Mouse (Mus musculus): ENCODE measurements around the gene Camk2b. TPM values are rescaled to one million over a fixed set of nuclear protein-coding genes. Genes with fewer than 3 reads are reported as not detected.
"Not testable (repeated sequence)": the region's sequence is repeated elsewhere in the genome, so short reads cannot be mapped to it uniquely, and the experiment has no call there.

The Camk2b gene
- polyA plus RNA-seq, 1 experiment from 2014 or later, result 0.43 TPM

GRCm38 (mm10) chr11:5948546-5949250, 117.5 kb downstream of the Camk2b start:
- Histone ChIP-seq H3K4me3 (no peak overlapping the region), H3K9me3 (replicated peaks) (no peaks in the 10 kb centered on the region), H3K27ac (no peak overlapping the region), H3K36me3 (no peaks in the 10 kb centered on the region), H3K9ac (no peak overlapping the region), H3K27me3 (replicated peaks) (peaks cover 12% of the 10 kb centered on the region; the same call in 1 of the 2 replicates), H3K4me1 (no peaks in the 10 kb centered on the region), H3K4me2 (no peak overlapping the region)
- 38% methylated on average over 10 of the region's 10 CpGs for WGBS (ENCODE audit: insufficient replicate concordance)
- no peak for ATAC-seq

- Histone ChIP-seq H3K4me1 (no peaks in the 10 kb centered on the region), H3K27me3 (replicated peaks) (peaks cover 12% of the 10 kb centered on the region; the same call in 1 of the 2 replicates), H3K9ac (no peak overlapping the region), H3K36me3 (no peaks in the 10 kb centered on the region), H3K4me3 (no peak overlapping the region), H3K9me3 (replicated peaks) (no peaks in the 10 kb centered on the region), H3K27ac (no peak overlapping the region), H3K4me2 (no peak overlapping the region)
- 37% methylated on average over 4 of the region's 4 CpGs for WGBS (ENCODE audit: insufficient replicate concordance)
- no peak for ATAC-seq
These were observed 118.4 kb downstream of the Camk2b start for GRCm38 (mm10) chr11:5947796-5948195.

DNA sequence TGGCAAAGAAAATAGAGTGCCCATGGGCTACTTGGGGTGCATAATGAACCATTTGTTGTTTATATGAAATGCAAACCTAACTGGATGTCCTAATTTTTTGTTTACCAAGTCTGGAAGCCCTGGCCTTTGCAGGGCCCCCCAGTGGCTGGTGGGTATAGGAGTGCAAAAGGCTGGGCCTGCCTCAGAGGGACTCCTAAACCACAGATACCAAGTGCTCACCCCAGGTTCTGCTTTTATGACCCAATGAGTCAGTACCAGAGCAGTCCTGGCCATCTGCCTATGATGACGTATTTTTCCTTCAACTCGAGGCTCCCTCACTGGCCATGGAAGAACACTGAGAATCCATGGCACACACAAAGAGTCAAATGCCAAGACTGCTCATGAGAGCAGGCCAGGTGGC, 121.1 kb downstream of the Camk2b start:
- peaks cover 18% of the 10 kb centered on the region; the same call in 1 of the 2 replicates for H3K27me3 ChIP-seq (replicated peaks)
- ATAC-seq, result no peak
- no peaks in the 10 kb centered on the region for H3K9me3 ChIP-seq (replicated peaks)
- no peaks in the 10 kb centered on the region for H3K4me1 ChIP-seq
- 49% methylated on average over 2 of the region's 2 CpGs for WGBS (ENCODE audit: insufficient replicate concordance)
- no peak overlapping the region for H3K9ac ChIP-seq
- no peak overlapping the region for H3K4me3 ChIP-seq
- H3K4me2 ChIP-seq, result no peak overlapping the region
- H3K27ac ChIP-seq, result no peak overlapping the region
- no peaks in the 10 kb centered on the region for H3K36me3 ChIP-seq

DNA sequence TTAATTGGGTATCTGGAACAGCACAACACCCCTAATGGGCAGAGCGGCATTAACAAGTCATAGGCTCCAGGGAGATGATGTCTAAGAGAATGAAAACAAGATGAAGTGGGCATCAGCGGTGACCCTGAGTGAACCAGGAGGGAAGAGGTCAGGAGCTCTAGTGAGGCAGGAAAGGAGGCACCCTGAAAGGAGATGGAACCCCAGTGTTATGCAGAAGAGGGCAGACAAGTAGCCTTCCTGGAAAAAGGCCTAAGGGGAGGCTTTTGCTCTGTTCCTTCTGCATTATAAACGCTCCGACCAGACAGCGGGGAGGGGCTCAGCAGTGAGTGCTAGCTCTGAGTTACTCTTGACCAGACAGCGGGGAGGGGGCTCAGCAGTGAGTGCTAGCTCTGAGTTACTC, 123.2 kb downstream of the Camk2b start:
- H3K4me1 ChIP-seq, result no peaks in the 10 kb centered on the region
- ATAC-seq, result no peak
- WGBS (ENCODE audit: insufficient replicate concordance), result 75% methylated on average over 6 of the region's 6 CpGs

DNA sequence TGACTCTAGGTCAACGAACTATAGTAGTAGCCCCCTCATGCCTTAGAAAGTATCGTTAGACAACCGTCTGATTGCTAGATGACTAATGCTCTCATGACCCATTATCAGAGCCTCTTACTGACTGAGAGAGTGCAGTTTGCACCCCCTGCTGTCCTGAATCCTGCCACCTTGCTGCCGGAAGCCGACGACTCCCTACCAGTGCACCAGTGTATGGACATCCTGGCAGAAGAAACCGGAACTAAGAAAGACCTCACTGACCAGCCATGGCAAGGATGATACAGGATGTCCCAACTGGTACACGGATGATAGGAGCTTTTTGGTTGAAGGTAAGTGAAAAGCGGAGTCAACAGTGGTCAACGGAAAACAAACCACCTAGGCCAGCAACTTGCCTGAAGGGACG, 131.6 kb downstream of the Camk2b start:
- H3K27ac ChIP-seq; H3K9ac ChIP-seq; H3K27me3 ChIP-seq (replicated peaks); ATAC-seq; H3K9me3 ChIP-seq (replicated peaks); H3K4me3 ChIP-seq; H3K4me1 ChIP-seq; H3K4me2 ChIP-seq; H3K36me3 ChIP-seq: not testable (repeated sequence)
- WGBS (ENCODE audit: insufficient replicate concordance), result 89% methylated on average over 11 of the region's 11 CpGs

More for the DNA sequence above, 123.2 kb downstream of the Camk2b start:
- Histone ChIP-seq H3K9me3 (replicated peaks) (no peaks in the 10 kb centered on the region), H3K36me3 (no peaks in the 10 kb centered on the region), H3K4me3 (no peak overlapping the region), H3K4me2 (no peak overlapping the region), H3K9ac (no peak overlapping the region), H3K27ac (no peak overlapping the region), H3K27me3 (replicated peaks) (0 out of 2 replicates have a peak, but pooled peaks cover 10% of the 10 kb centered on the region)

DNA sequence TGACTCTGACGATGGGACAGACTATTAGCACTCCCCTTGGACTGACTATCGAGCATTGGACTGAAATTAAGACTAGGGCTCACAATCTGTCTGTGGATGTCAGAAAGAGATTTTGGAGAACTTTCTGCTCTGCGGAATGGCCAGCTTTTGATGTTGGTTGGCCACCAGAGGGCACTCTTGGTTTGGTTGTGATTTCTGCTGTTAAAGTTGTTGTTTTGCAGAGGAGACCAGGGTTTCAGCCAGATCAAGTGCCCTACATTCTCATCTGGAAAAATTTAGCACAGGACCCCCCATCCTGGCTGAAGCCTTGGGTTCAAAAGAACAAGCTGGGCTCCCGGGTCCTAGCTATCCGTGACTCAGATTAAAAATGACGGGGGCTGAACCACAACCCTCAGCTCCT, 134.2 kb downstream of the Camk2b start:
- not testable (repeated sequence) for H3K27me3 ChIP-seq (replicated peaks); H3K4me1 ChIP-seq; ATAC-seq; H3K4me3 ChIP-seq; H3K4me2 ChIP-seq; H3K9ac ChIP-seq; H3K36me3 ChIP-seq; H3K27ac ChIP-seq; H3K9me3 ChIP-seq (replicated peaks)
- 70% methylated on average over 6 of the region's 6 CpGs for WGBS (ENCODE audit: insufficient replicate concordance)

- no peaks in the 10 kb centered on the region for H3K36me3 ChIP-seq
These were observed 135.6 kb downstream of the Camk2b start for GRCm38 (mm10) chr11:5930578-5930977.

GRCm38 (mm10) chr11:5926696-5927220, 139.4 kb downstream of the Camk2b start:
- Histone ChIP-seq H3K4me3 (no peak overlapping the region), H3K4me2 (no peak overlapping the region), H3K9me3 (replicated peaks) (no peaks in the 10 kb centered on the region), H3K9ac (no peak overlapping the region), H3K4me1 (no peaks in the 10 kb centered on the region), H3K27me3 (replicated peaks) (peaks cover 3% of the 10 kb centered on the region; the same call in 1 of the 2 replicates), H3K27ac (no peak overlapping the region), H3K36me3 (no peaks in the 10 kb centered on the region)
- 60% methylated on average over 3 of the region's 3 CpGs for WGBS (ENCODE audit: insufficient replicate concordance)
- no peak for ATAC-seq

More at GRCm38 (mm10) chr11:5930578-5930977, 135.6 kb downstream of the Camk2b start:
- no peaks in the 10 kb centered on the region; the same call in 1 of the 2 replicates for H3K27me3 ChIP-seq (replicated peaks)
- no peak overlapping the region for H3K27ac ChIP-seq
- no peak overlapping the region for H3K9ac ChIP-seq
- H3K4me2 ChIP-seq, result no peak overlapping the region
- H3K4me1 ChIP-seq, result no peaks in the 10 kb centered on the region
- H3K4me3 ChIP-seq, result no peak overlapping the region
- 40% methylated on average over 1 of the region's 1 CpGs for WGBS (ENCODE audit: insufficient replicate concordance)
- ATAC-seq, result no peak
- H3K9me3 ChIP-seq (replicated peaks), result no peaks in the 10 kb centered on the region

DNA sequence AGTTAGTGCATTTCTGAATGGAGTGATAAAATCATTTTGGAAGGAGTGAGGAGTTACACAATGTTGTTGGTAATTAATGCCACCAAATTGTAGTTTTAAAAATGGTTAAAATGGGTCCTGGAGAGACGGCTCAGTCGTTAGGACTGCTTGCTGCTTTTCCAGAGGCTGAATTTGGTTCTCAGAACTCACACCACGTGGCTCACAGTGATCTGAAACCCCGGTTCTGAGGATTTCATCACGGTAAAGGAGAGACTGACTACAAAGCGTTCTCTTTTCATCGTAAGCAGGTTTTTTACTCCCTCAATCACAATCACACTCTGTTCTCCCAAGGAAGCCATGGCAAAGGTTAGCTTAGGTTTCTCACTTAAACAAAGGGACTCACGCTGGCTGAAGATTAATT, 141.5 kb downstream of the Camk2b start:
- H3K9me3 ChIP-seq (replicated peaks), result no peaks in the 10 kb centered on the region
- no peak for ATAC-seq

GRCm38 (mm10) chr11:5920323-5920960, 145.7 kb downstream of the Camk2b start:
- no peaks in the 10 kb centered on the region for H3K9me3 ChIP-seq (replicated peaks)
- H3K4me1 ChIP-seq, result peaks cover 9% of the 10 kb centered on the region
- no peak overlapping the region for H3K9ac ChIP-seq
- H3K4me2 ChIP-seq, result peak overlapping the region; percentile 28; the same call in 1 of the 2 replicates
- ATAC-seq, result peak; percentile 71
- 30% methylated on average over 17 of the region's 17 CpGs for WGBS (ENCODE audit: insufficient replicate concordance)
- H3K27me3 ChIP-seq (replicated peaks), result 0 out of 2 replicates have a peak, but pooled peaks cover 10% of the 10 kb centered on the region
- no peak overlapping the region for H3K27ac ChIP-seq
- no peak overlapping the region for H3K4me3 ChIP-seq
- H3K36me3 ChIP-seq, result no peaks in the 10 kb centered on the region

More for the DNA sequence above, 141.5 kb downstream of the Camk2b start:
- Histone ChIP-seq H3K4me3 (no peak overlapping the region), H3K27me3 (replicated peaks) (peaks cover 10% of the 10 kb centered on the region; the same call in 1 of the 2 replicates), H3K36me3 (no peaks in the 10 kb centered on the region), H3K27ac (no peak overlapping the region), H3K4me2 (no peak overlapping the region), H3K9ac (no peak overlapping the region), H3K4me1 (peaks cover 9% of the 10 kb centered on the region)
- WGBS (ENCODE audit: insufficient replicate concordance), result 59% methylated on average over 8 of the region's 8 CpGs

Data from liver, embryonic 12.5 days (tissue).